Mouse (Mus musculus) forebrain, embryonic 13.5 days (tissue): ENCODE results near the gene Csrp2. TPM values are rescaled to one million over a fixed set of nuclear protein-coding genes. Genes with fewer than 3 reads are reported as not detected.

Source experiments
- ATAC-seq: fragments of 200-750 bp; cut with Nextera tagmentation; 2 replicates; pipeline ENCODE4 v1.8.0; 2017
- H3K27ac ChIP-seq: fragments of 300-500 bp; sonication (generic); 2 replicates; pipeline ENCODE4 v1.5.1; 2015; ENCODE audit warnings: inconsistent platforms, mild to moderate bottlenecking, moderate library complexity
- H3K27me3 ChIP-seq: fragments of 300-500 bp; sonication (generic); 2 replicates; pipeline ENCODE4 v1.6.1; 2015; ENCODE audit warnings: mild to moderate bottlenecking, inconsistent platforms
- H3K36me3 ChIP-seq: fragments of 300-500 bp; sonication (generic); 2 replicates; pipeline ENCODE4 v1.6.1; 2015; ENCODE audit warnings: mild to moderate bottlenecking, inconsistent platforms; ENCODE audit not compliant: poor library complexity, severe bottlenecking
- H3K4me1 ChIP-seq: fragments of 300-500 bp; sonication (generic); 2 replicates; pipeline ENCODE4 v1.6.1; 2015; ENCODE audit warnings: inconsistent platforms
- H3K4me2 ChIP-seq: fragments of 300-500 bp; sonication (generic); 2 replicates; pipeline ENCODE4 v1.6.1; 2015; ENCODE audit warnings: inconsistent platforms, mild to moderate bottlenecking, moderate library complexity
- H3K4me3 ChIP-seq: fragments of 300-500 bp; sonication (generic); 2 replicates; pipeline ENCODE4 v1.5.1; 2015; ENCODE audit warnings: mild to moderate bottlenecking, inconsistent platforms
- H3K9ac ChIP-seq: fragments of 300-500 bp; sonication (generic); 2 replicates; pipeline ENCODE4 v1.6.1; 2015; ENCODE audit warnings: mild to moderate bottlenecking, inconsistent platforms
- H3K9me3 ChIP-seq: fragments of 300-500 bp; sonication (generic); replicated peaks from 2 replicates; pipeline ENCODE4 v1.6.1; 2016; ENCODE audit warnings: inconsistent platforms
- WGBS: fragments of 180-500 bp; shearing (Covaris S2); methylation state at CpG from one replicate; pipeline ENCODE4 v1.1.7; 2015; 5-methylcytosine and 5-hydroxymethylcytosine counted together
- polyA plus RNA-seq: library from polyadenylated mRNA; unstranded; fragments of >200 nt; fragmentation: Nextera tagmentation; extraction: Ambion mirVana; gene quantifications from 2 replicates; pipeline ENCODE4 v1.2.1, GENCODE M21; 2015

The Csrp2 gene
- polyA plus RNA-seq, 1 experiment from 2014 or later, result 159 TPM

DNA sequence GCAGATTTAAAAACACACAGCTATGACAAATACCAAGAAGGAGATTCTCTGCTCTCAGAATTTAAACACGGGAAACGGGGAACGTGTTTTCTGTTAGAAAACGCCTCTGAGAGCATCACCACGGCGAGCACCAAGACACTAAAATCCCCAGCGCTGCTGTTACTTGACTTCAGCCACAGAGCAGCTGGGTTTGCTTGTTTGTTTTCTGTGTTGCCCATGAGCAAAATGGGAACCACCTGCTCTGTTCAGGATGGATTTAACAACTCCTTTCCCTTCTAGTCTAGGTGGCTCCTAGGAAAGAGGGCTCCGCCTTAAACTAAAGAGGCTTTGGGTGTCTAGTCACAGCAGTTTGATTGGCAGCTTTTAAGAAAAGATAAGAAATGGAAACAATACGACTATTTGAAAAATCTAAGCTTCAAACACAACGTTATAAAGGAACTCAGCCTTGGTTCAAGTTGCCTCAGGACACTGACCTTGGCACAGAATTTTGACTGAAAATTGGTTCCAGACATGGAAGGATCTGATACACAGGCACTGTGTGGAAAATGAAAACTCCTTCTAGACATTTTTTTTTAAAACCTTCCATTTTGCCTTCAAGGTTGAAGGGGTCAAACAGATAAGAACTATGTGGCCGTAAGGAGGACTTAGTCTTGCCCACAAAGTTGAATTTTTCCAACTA, 2.8 kb upstream of the Csrp2 start:
- Histone ChIP-seq H3K27ac (no peak overlapping the region), H3K36me3 (no peaks in the 10 kb centered on the region), H3K4me2 (no peak overlapping the region), H3K4me1 (peaks cover 27% of the 10 kb centered on the region), H3K27me3 (no peaks in the 10 kb centered on the region), H3K9ac (no peak overlapping the region), H3K9me3 (no peaks in the 10 kb centered on the region), H3K4me3 (no peak overlapping the region)
- 88% methylated on average over 11 of the region's 11 CpGs for WGBS
- ATAC-seq, result no peak

DNA sequence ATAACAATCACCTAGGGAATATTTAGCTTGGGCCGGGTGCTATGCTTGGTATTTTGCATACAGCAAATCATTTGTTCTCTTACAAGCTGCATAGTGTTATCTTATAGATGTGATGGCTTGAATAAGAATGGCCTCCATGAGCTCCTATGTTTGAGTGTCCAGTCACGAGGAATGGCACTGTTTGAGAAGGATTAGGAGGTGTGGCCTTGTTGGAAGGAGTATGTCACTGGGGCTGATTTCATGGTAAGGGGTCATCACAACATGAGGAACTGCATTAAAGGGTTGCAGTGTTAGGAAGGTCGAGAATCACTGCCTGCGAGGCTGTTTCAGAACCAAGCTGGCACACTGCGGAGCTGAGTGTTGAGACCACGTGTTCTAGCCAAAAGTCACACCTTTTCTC, 2.1 kb upstream of the Csrp2 start:
- Histone ChIP-seq H3K9me3 (no peaks in the 10 kb centered on the region), H3K27ac (no peak overlapping the region), H3K4me3 (no peak overlapping the region), H3K4me1 (peaks cover 34% of the 10 kb centered on the region), H3K36me3 (no peaks in the 10 kb centered on the region), H3K27me3 (no peaks in the 10 kb centered on the region), H3K9ac (no peak overlapping the region), H3K4me2 (no peak overlapping the region)
- 93% methylated on average over 6 of the region's 6 CpGs for WGBS
- no peak for ATAC-seq

DNA sequence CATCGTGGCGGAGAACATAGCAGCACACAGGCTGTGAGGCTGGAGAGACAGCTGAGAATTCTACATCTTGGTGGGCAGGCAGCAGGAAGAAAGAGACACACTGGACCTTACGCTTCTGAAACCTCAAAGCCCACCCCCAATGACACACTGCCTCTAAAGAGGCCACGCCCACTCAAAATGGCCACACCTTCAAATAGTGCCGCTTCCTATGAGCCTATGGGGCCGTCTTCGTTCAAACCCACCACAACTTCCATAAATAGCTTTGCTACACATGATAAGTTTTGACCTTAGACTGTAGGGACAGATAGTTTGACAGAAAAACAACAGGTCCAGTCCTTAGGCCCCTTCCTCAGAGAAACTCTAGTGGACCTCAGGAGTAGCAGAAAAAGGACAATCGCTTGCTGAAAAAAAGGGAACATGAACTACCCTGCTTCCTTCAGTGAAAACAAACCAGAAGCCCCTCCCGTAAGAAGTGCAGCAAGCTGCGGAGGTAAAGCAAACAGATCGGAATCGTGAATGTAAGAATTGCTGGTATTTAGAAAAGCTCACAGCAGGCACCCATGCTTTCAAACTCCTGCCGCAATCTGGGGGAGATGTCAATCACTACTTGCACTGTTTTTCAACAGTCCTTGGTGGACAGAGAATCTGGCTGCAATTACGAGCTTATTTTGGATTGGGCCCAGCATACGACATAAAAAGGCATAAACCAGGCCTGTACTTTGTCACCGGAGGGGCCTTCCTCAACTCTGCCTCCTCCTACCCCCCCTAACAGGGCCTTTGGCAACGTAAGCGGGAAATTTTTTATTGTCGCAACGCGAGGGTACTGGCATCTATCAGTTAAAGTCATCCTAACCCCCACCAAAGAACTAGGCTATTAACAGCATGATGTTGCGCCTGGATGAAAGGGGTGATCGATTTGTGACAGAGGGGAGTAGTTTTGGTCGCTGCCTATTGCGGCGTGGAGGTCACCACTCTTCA, 886 bp upstream of the Csrp2 start:
- peak overlapping the region; percentile 73 for H3K27ac ChIP-seq
- WGBS, result 17% methylated on average over 26 of the region's 26 CpGs
- H3K36me3 ChIP-seq, result no peaks in the 10 kb centered on the region
- H3K27me3 ChIP-seq, result no peaks in the 10 kb centered on the region
- peak overlapping the region; percentile 86 for H3K9ac ChIP-seq
- peaks cover 38% of the 10 kb centered on the region for H3K4me1 ChIP-seq
- H3K9me3 ChIP-seq, result no peaks in the 10 kb centered on the region
- ATAC-seq, result peak; percentile 19
- peak overlapping the region; percentile 71 for H3K4me3 ChIP-seq
- H3K4me2 ChIP-seq, result peak overlapping the region; percentile 91

DNA sequence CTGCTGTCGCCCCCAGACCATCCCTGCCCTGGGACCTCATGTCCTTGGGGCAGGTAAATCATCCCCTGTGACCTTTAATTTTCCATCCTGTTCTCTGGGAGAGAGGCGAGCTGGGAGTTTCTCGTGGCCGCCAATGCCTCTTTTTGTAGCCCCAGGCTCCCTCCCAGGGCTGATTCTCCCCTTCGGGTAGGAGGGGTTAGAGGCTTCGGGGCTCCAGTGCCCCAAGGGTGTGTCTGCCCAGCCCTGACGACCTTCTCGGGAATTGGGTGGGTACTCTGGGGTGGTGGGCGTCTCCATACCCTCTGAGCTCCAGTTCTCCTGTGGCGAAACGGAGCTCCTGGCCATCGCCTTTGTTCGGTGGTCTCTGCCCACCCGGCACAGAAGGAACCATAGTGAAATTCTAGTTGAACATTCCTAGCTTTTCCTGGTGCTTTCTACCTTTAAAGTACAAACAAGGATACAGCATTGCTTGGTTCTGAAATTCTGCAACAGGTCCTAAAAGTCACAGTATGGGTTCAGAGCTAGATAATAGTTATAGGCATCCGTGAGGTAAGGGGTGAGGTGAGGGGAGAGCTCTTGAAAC, 870 bp downstream of the Csrp2 start:
- peak overlapping the region; percentile 73 for H3K27ac ChIP-seq
- no peaks in the 10 kb centered on the region for H3K27me3 ChIP-seq
- no peaks in the 10 kb centered on the region for H3K9me3 ChIP-seq
- H3K36me3 ChIP-seq, result no peaks in the 10 kb centered on the region
- peak overlapping the region; percentile 86 for H3K9ac ChIP-seq
- H3K4me1 ChIP-seq, result peaks cover 38% of the 10 kb centered on the region
- peak overlapping the region; percentile 91 for H3K4me2 ChIP-seq
- H3K4me3 ChIP-seq, result peak overlapping the region; percentile 71
- ATAC-seq, result peak; percentile 39
- 0% methylated on average over 15 of the region's 15 CpGs for WGBS

DNA sequence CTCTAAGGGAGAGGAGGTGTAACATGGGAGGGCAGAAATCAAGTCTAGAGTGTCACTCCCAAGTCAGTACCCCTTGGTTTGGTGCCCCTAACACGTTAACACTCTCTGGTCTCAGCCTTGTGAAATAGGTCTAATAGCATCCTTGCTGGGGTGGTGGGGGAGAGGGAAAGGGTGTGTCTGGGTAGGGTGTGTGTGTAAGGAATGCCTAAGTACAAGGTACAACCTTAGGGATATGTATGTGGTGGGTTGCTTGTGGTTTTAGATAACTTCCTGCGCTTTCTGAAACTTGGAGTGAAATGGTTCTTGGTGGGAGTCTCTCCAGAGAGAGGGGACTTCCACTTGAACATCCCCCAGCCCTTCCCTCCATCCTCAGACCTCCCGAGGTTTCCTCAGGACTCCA, 2.3 kb downstream of the Csrp2 start:
- peaks cover 51% of the 10 kb centered on the region for H3K4me1 ChIP-seq
- no peaks in the 10 kb centered on the region for H3K36me3 ChIP-seq
- no peaks in the 10 kb centered on the region for H3K27me3 ChIP-seq
- peak overlapping the region; percentile 18; the same call in 1 of the 2 replicates for H3K9ac ChIP-seq
- H3K4me2 ChIP-seq, result peak overlapping the region; percentile 91
- no peak for ATAC-seq
- no peak overlapping the region for H3K4me3 ChIP-seq
- H3K27ac ChIP-seq, result no peak overlapping the region
- WGBS, result 65% methylated on average over 3 of the region's 3 CpGs
- no peaks in the 10 kb centered on the region for H3K9me3 ChIP-seq

DNA sequence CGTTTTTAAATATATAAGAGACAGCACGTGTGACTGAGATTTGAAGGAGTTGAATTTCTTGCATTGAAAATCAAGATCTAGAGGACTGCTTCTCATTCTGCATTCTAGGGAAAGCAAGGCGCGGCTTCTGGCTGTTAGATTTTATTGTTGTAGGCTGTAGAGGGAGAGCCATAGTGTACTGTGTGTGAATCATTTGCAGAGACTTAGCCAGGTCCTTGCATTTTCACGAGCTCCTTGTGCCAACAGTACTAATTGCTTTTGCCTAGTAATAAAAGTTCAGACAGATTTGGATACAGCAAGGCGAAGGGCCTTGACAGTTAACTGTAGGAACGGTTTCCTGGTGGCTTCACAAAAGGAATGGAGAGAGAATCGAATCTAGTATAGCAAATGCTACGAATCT, 3.0 kb downstream of the Csrp2 start:
- Histone ChIP-seq H3K9ac (peak overlapping the region; percentile 18; the same call in 1 of the 2 replicates), H3K4me1 (peaks cover 54% of the 10 kb centered on the region), H3K4me3 (no peak overlapping the region), H3K27ac (no peak overlapping the region), H3K4me2 (peak overlapping the region; percentile 91), H3K9me3 (no peaks in the 10 kb centered on the region), H3K27me3 (no peaks in the 10 kb centered on the region), H3K36me3 (no peaks in the 10 kb centered on the region)
- 75% methylated on average over 9 of the region's 9 CpGs for WGBS
- no peak for ATAC-seq

DNA sequence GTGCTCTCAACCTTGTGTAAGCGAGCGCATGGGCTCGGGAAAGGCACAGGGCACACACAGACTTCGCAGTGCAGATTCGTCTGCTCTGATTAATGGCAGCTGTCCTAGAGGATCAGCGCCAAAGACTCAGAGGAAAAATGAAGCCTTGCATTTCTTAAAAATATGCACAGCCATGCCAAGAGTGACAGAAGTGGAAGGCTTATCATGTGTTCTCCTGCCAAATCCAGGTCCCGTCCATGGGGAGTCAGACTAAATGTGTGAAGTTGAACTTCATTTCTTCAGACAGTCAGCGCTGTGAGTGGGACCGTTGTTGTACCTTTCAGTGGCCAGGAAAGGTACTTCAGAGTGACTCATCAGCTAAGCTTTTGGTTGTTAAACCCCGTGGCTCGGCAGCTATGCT, 7.9 kb downstream of the Csrp2 start:
- peaks cover 62% of the 10 kb centered on the region for H3K4me1 ChIP-seq
- peak; percentile 51 for ATAC-seq
- peak overlapping the region; percentile 52; the same call in 1 of the 2 replicates for H3K27ac ChIP-seq
- no peak overlapping the region for H3K9ac ChIP-seq
- no peaks in the 10 kb centered on the region for H3K36me3 ChIP-seq
- WGBS, result 81% methylated on average over 11 of the region's 11 CpGs
- H3K4me3 ChIP-seq, result no peak overlapping the region
- H3K9me3 ChIP-seq, result no peaks in the 10 kb centered on the region
- no peak overlapping the region for H3K4me2 ChIP-seq
- H3K27me3 ChIP-seq, result no peaks in the 10 kb centered on the region

DNA sequence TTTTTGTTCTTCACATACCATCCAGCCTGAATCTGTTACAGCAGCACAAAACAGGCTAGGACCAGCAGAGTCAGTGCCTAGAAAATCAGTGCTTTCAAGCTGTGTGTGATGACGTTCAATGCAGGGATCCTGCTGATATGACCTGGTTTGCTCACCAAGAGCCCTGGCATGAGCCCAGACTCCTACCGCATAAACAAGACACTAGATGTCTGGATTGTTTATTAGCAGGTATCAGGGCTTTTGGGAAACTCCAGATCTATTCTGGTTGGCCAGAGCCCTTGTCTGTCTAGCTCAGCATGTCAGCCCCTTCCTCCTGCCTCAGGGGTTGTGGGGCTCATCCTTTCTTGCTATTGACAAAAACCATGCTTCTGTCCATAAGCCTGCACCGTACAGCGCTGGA, 10.2 kb downstream of the Csrp2 start:
- Histone ChIP-seq H3K9ac (no peak overlapping the region), H3K4me1 (peaks cover 58% of the 10 kb centered on the region), H3K4me2 (no peak overlapping the region), H3K36me3 (no peaks in the 10 kb centered on the region), H3K27ac (no peak overlapping the region), H3K4me3 (no peak overlapping the region), H3K27me3 (no peaks in the 10 kb centered on the region), H3K9me3 (no peaks in the 10 kb centered on the region)
- ATAC-seq, result no peak
- 54% methylated on average over 4 of the region's 4 CpGs for WGBS

DNA sequence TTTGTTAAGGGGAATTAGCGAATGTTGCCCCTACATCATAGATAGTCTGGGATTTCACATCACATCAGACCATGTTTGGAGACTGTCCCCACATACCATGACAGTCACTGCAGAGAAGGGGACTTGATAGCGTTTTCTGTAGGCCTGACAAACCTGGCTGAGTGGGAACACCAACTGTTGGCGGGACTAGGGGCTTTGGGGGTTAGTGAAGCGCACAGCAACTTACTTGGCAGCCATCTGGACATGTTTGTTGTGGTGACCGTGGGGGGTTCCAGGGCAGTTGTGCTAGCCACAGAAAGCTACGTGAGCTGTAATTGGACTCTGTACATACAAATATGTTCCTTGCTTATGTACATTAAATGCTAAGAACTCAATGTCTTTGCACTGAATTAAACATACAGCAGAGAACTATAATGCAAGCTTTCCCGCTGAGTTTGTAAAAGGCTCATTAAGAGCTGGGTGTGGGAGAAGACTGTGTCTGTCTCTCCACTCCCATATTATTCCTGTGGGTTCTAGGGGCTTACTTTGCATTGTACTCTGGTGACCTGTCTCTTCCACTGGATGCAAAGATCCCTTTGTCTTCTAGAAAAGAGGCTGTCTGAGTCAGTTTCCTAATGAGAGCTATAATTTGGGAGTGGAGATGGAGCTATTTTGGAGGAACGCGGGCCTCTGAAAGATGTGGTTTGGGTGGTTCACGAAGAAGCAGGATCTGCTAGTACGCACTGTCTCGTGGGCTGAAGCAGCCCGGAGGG, 11.7 kb downstream of the Csrp2 start:
- 15% methylated on average over 13 of the region's 13 CpGs for WGBS
- peaks cover 50% of the 10 kb centered on the region for H3K4me1 ChIP-seq
- H3K9ac ChIP-seq, result peak overlapping the region; percentile 51

DNA sequence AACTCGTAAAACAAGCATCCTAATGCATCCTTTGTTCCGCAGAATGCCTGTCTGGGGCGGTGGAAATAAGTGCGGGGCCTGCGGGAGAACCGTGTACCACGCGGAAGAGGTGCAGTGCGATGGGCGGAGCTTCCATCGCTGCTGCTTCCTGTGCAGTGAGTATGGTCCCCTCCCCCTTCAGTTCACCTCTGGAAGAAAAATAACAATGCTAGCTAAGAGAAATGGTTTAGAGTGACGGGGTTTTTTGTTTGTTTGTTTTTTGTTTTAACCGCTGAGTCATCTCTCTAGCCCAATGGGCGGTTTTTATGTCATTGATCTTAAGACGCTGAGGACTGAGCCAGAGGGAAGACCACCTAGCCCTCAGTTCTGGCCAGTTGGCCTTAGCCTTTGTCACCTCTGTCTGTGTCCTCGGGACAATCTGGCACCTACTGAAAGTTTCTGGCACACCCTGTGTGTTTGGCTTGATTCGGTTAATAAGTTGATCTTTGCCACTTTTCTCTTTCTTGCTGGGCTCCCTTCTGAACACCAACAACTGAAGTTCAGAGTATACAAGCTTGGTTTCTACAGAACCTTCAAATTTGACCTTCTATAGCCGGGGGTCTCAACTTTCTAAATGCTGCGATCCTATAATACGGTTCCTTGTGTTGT, 12.4 kb downstream of the Csrp2 start:
- H3K9ac ChIP-seq, result peak overlapping the region; percentile 51
- peak overlapping the region; percentile 87 for H3K27ac ChIP-seq
- H3K27me3 ChIP-seq, result no peaks in the 10 kb centered on the region
- no peaks in the 10 kb centered on the region for H3K9me3 ChIP-seq
- H3K4me3 ChIP-seq, result peak overlapping the region; percentile 26
- WGBS, result 48% methylated on average over 20 of the region's 20 CpGs
- peaks cover 43% of the 10 kb centered on the region for H3K4me1 ChIP-seq
- ATAC-seq, result peak; percentile 80
- peak overlapping the region; percentile 54 for H3K4me2 ChIP-seq
- peaks cover 11% of the 10 kb centered on the region for H3K36me3 ChIP-seq

More for the DNA sequence above, 11.7 kb downstream of the Csrp2 start:
- ATAC-seq, result peak; percentile 52
- Histone ChIP-seq H3K4me2 (peak overlapping the region; percentile 54), H3K4me3 (peak overlapping the region; percentile 26), H3K27ac (peak overlapping the region; percentile 87), H3K36me3 (peaks cover 9% of the 10 kb centered on the region), H3K27me3 (no peaks in the 10 kb centered on the region), H3K9me3 (no peaks in the 10 kb centered on the region)

DNA sequence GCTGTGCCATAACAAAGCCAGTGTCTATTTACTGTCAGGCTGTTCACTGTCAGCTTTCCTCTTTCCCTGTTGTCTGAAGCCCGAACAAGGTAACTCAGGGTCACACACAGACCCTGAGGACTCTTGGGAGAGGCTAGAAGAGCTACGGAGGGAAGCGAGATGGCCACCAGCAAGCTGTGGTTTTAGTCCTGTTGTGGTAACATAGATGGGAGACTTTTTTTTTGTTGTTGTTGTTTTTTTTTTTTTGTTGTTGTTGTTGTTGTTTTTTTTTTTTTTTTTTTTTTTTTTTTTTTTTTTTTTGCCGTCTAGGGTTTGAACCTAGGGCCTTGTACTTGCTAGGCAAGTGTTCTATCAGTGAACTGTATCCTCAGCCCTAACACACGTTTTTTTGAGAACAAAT, 14.0 kb downstream of the Csrp2 start:
- Histone ChIP-seq H3K27ac (no peak overlapping the region), H3K4me1 (peaks cover 37% of the 10 kb centered on the region), H3K4me2 (no peak overlapping the region), H3K4me3 (no peak overlapping the region), H3K9ac (no peak overlapping the region), H3K9me3 (no peaks in the 10 kb centered on the region), H3K27me3 (no peaks in the 10 kb centered on the region), H3K36me3 (peaks cover 26% of the 10 kb centered on the region)
- ATAC-seq, result no peak
- 78% methylated on average over 5 of the region's 5 CpGs for WGBS
